Mouse (Mus musculus) spleen, embryonic (tissue): ENCODE measurements around the gene Nabp1.
"Not testable (repeated sequence)": the region's sequence is repeated elsewhere in the genome, so short reads cannot be mapped to it uniquely, and the experiment has no call there.

Experiments
- CTCF ChIA-PET: fragments of 350-600 bp; sonication (Branson Sonifier 250); formaldehyde crosslinking; loops from one replicate; lab custom pipeline; 2022; lab: Charles Lee

Nabp1 gene

DNA sequence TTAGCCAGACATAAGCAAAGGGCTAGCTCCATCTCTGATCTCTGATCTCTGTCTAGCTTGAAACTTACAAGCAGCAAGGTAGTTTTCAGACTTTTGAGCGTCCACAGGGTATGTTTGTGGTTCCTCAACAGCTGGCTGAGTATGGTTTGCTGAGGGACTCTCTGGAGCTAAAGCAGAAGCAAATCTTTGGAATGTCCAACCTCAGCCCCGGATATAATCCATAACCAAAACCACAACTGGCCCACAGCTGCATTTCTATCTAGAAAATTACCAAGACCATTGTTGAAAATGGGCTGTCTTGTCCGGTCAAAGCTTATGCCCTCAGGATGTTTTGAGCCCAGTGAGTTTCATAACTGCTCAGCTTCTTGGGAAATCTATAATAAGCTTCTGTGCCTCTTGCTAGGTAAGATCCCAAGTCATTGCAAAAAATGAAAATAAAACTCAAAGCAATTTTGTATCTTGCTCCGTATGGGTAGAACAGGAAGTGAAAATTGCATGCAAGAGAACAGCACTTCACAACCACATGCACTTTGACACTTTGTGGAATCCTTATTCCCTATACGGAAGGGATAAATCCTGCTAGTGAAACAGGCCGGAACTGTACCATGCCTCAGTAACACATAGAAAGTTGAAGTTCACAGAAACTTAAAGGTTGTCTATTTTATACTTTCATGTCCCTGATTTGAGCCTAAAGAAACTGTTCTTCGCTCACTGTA, 15.5 kb upstream of the Nabp1 start:
- CTCF ChIA-PET = interaction anchor here (0.7 kb wide), 1 partner anchor 94 kb away, joined by 3 read pairs; no protein-coding TSS in a partner anchor

DNA sequence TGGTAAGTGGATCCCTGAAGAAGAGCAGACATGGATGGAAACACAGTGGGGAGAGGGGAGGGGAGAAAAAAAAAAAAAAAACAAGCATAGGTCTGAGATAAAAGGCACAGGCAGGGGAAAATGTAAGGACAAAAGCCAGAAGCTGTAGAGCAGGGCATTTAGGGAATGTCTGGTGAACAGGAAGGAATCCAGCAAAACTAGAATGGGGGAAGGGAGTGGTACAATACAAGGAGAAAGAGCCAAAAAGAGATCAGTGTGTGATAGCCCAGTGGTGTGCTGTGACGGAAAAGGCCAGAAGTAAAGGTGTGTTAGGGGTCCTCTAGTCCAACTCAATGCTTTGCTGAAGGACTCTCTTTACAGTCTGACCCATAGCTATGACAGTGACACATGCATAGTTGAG, 8.1 kb upstream of the Nabp1 start:
- CTCF ChIA-PET = no interaction called here

DNA sequence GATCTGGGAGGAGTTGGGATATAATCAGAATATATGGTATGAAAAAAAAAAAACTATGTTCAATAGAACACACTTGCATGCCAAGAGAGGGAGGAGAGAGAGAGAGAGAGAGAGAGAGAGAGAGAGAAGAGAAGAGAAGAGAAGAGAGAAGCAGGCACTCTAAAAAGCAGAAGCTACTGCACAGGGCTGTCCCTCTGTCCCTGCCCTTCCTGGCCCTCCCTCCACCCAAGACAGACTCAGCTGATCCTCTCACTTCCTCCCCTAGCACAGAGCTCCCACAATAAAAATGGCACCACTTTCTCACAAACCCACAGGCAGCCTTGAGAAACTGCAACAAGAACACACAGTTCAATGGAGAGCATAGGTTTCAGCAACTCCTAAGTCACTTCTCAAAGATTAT, 2.2 kb upstream of the Nabp1 start:
- CTCF ChIA-PET = no interaction called here

DNA sequence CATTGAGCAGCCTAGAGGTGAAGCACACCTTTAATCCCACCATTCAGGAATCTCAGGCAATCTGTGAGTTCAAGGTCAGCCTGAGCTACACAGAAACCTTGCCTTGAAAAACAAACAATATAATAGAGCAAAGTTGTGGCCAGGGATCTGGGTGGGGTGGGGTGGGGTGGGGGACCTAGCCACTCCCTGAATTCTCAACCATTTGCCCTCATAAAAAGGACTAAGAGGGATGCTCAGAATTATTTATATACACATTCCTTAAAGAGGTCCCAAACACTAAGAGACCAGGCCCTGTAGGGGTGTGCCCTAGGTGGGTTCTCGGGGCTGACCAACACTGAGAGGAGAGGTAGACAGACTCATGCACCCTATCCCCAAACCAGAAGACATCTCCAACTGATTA, 1.5 kb upstream of the Nabp1 start:
- CTCF ChIA-PET = no interaction called here

DNA sequence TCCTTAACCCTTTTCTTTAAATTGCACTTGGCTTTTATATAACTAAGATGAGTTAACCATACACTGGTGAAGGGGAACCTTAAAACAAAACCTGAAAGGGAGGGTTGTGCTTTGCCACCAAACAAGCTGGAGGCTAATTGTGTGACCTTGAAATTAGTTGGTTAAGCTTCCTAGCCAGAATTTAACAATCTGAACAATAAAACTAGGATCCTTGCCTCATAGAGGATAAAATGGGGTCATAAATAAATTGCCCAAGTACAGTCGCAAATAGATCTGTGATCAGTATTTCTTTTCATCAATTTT, 753 bp upstream of the Nabp1 start:
- CTCF ChIA-PET = no interaction called here

DNA sequence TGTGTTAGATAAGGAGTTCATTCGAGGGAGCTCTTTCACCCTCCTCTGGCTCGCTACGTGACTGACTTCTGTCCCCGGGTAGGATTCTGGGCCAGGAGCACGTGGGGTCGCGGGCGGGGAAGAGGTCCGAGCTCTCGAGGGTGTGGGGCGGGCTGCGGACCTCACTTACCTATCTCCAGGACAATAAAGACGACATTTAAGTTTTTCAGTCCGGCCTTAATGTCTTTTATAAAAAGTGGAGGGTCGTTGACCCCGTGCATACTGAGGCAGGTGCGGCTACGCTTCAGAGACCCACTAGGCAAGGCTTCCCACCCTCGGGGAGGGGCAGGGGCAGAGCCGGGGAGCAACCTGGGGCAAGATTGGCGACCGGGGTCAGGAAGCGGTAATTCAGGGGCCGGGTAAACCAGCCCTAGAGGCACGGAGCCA, 556 bp downstream of the Nabp1 start:
- CTCF ChIA-PET = no interaction called here

DNA sequence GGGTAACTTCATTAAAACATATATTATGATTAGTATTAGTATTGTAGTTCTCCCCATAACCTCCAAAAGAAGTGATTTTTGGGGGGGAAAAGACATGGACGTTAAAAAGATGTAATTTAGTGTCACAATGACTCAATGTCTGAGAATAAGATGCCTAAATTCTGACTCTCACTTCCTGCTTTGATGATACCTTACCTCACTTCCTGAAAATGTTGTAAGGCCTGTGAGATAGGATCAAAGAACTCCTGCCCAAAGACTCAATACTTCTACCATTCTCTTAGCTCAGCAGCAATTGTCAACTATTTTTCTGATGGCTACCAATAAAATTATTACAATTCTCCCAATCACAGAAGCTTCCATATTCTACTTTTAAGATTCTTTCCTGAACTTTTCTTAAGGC, 1.8 kb downstream of the Nabp1 start:
- CTCF ChIA-PET = no interaction called here

DNA sequence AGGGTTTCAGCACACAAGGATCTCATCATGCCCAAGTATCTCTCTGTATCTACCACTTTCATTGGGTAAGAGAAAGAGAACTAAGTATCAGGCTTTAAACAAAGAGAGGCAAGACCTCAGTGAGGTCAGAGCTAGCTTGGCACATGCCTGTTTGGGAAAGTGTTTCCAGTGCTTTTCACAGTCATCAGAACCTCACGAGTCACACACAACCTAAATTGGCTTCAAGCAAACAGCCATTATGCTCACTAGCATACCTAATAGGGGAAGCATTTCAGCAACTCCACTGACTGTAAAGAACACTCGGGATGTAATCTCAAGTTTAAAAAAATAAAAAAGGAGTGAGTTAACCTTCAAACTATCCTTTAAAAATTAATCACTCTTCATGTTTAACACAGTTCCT, 10.1 kb downstream of the Nabp1 start:
- CTCF ChIA-PET = interaction anchor here (1.8 kb wide), 1 partner anchor 129 kb away, joined by 9 read pairs; no protein-coding TSS in a partner anchor

DNA sequence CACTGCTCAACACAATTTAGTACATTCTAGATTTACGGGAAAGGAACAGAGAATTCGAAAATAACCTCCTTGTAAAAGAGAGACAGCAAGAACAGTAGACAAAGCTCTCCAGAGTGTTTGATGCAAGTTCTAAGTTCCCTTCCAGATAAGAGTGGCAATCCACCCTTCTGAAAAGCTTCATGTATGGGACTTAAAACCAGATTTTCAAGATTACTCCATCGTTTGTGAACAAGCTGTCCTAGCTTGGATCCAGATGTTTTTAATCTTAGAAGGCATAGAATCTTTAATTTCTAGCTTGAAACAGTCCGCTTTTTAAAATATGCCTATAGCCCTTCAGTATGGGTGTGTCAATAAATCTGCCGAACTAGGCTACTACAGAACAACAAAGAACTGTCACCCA, 11.0 kb downstream of the Nabp1 start:
- CTCF ChIA-PET = interaction anchor here (1.4 to 1.8 kb wide), 2 partner anchors 126 to 130 kb away, joined by 4 to 9 read pairs; no protein-coding TSS in a partner anchor

DNA sequence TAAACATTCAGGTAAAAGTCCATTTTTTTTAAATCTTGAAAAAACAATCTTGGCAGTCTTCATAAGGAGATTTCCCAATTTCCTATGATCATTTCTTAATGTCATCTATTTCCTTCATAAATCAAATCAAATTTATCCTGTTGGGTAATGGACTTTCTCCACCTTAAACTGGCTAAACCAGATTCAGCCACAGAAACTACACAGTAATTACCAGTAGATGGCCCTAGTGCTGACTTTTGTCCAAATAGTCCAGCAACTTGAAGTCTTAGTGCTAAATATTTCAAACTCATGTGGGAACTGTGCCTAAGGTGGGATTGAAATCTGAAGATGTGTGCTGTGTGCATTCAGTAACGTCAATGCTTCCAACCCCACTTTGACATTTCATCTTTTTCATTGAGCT, 11.8 kb downstream of the Nabp1 start:
- CTCF ChIA-PET = interaction anchor here (0.6 to 1.8 kb wide), 3 partner anchors 56 to 130 kb away, joined by 4 to 9 read pairs (median 4); no protein-coding TSS in a partner anchor

DNA sequence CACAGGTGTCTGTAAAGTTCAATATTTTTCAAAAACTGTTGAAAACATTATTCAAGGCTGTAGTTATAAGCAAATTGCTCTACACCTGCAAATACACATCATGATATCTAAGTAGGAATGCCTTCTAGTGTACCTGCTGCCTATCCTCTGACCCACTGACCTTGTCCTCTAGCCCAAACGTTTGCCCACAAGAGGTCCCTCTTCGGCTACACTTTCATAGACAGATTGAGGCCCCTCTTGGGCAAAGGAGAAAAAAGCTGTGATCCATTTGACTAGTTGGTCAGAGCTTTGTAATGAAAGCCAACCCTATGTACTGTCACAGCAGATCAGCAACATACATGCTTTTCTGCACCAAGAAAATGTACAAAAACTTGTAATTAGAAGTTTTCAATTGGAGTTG, 12.9 kb downstream of the Nabp1 start:
- CTCF ChIA-PET = interaction anchor here (0.7 kb wide), 1 partner anchor 131 kb away, joined by 3 read pairs; no protein-coding TSS in a partner anchor

DNA sequence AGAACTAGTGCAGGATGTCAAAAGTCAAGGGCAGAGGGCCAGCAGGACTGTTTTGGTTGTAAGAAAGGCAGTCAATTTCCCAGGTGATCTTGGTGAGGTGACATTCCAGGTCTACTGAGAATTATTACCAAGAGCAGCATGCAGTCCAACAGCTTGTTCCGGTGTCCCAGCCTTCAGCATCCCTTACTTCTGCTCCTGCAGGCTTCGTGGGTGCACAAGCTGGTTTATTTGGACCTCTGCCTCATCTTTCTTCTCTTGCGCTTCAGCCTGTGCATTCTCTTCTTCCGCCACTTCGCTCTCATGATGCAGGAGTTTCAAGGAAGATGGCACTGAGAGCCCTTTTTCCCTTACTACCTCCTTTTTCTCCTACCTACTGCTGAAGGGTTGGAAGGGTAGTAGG, 15.2 kb downstream of the Nabp1 start:
- CTCF ChIA-PET = no interaction called here

DNA sequence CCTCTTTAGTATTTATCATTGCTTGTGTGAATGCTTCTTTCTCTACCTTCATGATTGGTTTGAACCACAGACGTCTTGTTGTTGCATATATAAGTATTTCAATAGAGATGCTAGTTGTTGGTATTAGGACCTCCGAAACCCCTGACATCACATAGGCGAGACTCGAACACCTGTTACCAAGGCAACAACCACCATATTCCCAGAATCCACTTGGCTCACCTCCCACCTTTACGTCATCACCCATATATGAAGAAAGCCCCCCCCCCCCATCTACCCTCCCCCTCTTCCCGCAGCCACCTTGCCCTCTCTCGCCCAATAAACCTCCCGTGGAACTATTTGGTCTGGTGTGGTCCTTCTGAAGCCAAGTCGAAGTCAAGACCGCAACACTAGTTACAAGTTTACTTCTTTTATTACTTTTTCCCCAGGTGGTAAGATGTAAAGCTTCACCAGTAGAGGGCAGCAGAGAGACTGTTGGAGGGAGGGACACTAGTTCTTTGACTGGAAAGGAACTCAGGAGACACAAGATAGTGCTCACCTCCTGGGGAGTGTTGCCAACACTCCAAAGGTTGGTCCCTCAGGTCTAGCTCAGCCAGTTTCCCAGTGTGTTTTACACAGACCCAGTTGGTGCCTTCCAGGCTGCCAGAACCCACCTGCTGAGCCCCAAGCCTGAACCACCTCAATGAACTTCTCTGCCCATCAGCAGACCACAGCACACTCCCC, 19.3 kb downstream of the Nabp1 start:
- CTCF ChIA-PET = interaction anchor here (0.7 to 2.2 kb wide), 5 partner anchors 75 to 144 kb away, joined by 4 to 22 read pairs (median 9); no protein-coding TSS in a partner anchor

DNA sequence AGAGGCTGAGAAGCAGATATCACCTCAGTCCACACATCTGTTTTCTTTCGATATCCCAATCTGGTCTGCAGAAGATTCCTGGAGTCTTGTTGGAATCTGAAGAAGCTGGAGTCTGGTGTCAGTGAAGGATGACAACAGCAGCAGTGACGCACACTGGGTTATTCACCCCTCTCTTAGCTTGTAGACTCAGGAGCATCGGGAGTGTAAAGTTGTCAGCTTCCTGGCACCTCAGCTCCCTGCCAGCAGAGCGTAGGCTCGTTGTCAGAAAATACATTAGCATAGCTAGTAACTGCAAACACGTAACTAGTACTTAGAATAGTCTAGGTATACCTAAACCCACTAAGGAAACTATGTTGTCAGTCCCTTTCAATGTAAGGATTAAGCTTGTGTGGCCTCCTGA, 20.1 kb downstream of the Nabp1 start:
- CTCF ChIA-PET = interaction anchor here (1.5 to 2.2 kb wide), 2 partner anchors 138 to 142 kb away, joined by 4 to 22 read pairs; no protein-coding TSS in a partner anchor

DNA sequence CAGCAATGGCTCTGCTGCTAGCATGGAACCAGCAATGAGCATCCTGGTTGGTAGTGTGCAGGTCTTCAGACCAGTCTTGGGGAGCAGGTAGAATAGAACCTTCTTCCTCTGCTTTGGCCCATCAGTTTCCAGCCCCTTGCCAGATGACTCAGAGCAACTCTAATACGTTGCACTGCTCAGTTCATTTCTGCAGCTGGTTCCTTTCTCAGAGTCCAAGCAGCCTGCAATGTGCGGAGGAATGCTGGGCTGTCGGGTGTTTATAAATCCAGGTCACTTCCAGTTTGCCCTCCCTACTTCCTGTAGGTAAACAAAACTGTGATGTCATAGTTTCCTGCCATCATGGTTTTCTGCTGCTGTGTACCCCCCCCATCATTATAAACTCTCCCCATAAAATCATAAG, 21.0 kb downstream of the Nabp1 start:
- CTCF ChIA-PET = interaction anchor here (1.5 kb wide), 1 partner anchor 143 kb away, joined by 4 read pairs; no protein-coding TSS in a partner anchor

DNA sequence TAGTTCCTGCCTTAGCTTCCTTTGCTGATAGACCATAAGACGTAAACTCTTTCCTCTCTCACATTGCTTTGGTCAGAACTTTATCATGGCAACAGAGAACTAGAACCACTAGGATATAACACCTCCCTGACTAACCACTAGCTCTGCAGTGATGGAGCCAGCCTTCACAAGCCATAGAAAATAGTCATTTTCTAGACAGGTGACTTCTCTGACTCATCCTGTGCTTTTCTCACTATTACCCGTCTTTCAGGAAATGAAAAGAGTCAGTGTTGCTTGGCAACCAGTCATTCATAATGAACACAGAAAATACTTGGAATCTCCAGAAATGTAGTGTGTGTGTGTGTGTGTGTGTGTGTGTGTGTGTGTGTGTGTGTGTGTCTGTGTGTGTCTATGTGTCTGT, 29.4 kb downstream of the Nabp1 start:
- CTCF ChIA-PET = no interaction called here

DNA sequence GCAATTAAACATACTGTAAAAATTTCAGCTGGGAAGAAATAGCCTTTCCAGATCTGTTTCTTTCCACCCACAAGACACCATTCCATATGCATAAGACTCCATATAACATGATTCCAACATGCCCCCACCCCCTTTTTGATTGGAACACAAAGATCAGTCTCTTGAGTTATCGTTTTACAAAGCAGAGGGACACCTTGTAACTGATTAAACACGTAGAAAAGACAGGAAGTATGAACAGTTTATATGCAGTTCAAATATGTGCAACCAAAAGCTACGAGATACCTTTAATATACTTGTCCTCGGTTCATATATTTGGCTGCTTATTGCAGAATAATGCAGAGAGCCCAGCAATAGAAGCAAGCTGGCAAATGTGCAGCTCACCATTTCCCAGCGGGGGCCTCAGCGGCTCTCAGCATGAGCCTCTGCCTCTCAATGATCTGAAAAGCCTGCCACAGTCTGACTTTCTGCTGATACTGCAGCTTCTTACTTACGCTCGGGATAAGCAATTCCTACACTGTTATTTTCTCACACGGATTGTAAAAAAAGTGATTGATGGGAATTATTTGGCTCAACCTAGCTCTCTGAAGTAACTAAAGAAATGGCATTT, 32.3 kb downstream of the Nabp1 start:
- CTCF ChIA-PET = interaction anchor here (0.8 to 1.1 kb wide), 2 partner anchors 9 to 14 kb away, joined by 3 read pairs; no protein-coding TSS in a partner anchor

DNA sequence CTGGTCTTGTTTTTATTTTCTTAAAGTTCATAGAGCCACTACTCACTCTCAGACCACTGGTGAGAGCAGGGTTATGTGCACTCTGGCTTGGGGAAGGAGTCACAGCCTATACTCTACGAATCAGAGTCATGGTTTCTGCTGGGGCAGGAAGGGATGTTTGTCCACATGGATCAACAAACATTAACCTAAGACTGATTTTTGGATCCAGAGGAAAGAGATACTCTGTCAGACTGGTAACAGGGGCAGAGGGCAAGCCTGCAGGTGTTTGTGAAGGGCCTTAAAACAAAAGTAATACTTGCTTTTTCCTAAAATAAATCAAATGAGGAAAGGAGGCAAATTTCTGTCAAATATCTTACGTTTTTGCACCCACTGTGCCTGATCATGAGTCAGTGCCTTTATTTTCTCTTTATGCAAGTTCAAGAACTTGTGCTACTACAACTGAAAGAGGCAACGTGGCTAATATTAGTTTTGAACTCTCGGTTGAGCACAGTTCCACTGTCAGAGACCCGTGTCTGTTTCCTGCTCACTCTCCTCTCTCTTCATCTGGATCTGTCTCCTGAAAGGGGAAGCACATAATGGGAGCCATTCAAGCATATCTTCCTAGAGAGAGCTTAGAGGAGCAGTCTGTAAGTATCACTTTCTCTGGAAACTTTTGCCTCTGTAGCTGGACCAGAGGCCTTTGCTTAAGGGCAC, 32.9 kb downstream of the Nabp1 start:
- CTCF ChIA-PET = interaction anchor here (1.1 kb wide), 1 partner anchor 9 kb away, joined by 3 read pairs; no protein-coding TSS in a partner anchor

DNA sequence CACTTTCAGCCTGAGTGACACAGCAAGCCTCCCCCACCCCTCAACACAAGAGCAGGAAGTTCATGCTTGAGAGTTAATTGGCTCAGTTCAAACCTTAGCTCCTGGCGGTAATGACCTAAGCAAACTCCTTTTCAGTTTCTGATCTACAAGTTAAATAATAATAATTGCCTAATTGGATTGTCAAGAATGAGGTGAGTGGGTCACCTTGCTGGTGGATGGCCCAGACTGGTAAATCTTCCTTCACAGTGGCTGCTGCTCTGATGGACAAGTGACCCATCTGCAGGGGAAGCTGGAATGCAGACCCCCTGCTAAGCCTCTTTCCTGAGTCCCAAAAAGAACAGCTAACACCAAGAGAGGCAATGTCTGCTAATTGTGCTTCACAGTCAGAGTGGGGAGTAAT, 48.5 kb downstream of the Nabp1 start:
- CTCF ChIA-PET = no interaction called here

DNA sequence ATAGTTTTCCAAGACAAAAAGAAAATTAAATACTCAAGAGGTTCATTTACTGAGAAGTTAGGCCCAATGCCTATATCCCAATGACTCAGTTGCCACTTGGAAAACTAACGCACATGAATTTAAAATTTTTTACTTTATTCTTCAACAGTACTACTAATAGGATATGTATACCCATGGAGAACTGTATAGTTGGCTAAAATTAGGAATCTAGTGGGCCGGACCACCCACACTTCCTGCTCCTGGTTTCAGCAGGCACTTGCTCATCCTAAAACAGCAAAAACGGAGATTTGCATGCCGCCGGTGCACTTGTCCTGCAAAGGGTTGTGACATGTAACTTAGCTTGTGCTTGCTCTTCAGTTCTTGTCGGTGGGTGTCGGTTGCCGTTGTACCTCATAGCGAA, 51.9 kb downstream of the Nabp1 start:
- CTCF ChIA-PET = no interaction called here

DNA sequence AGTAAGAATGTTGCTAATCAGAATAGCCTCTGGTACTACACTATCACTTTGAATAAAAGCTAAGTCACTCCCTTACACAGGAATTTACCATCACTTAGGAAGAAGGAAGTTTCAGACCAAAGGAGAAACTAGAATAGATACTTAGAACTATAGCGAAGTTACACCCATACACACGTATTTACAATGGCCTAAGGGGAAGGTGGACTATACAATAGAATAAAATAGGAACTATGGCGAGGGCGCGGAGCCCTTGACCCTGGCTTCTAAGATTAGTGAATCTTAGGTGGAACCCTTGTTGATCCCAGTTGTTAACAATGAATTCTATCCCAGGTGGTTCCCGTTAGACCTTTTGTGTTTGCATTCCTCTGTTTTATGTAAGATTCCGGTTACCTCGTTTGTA, 57.2 kb downstream of the Nabp1 start:
- CTCF ChIA-PET = not testable (repeated sequence)

DNA sequence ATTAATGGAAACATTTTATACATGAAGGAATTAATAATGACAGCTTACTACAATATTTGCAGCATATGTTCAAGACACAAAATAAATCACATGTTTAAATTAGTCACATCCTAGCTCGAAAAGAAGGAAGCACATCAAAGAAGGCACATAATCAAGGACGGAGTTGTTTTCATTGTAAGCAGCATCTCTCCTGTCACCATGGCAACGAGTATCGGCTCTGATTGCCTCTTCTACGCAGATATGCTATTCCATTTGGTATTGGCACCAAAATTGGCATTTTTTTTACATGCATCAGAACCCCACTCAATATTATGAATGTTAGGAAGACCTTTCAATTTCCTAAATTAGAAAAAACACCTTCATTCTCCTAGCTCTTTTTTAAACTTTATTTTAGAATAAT, 59.5 kb downstream of the Nabp1 start:
- CTCF ChIA-PET = no interaction called here
